Mouse (Mus musculus) C3H10T1/2 (cell line): ENCODE measurements around the gene Rbm19. TPM values are rescaled to one million over a fixed set of nuclear protein-coding genes. Genes with fewer than 3 reads are reported as not detected.

Experiments used
- polyA plus RNA-seq, 2 experiments: library from polyadenylated mRNA; unstranded; fragments of >200 nt; fragmentation: generic; extraction: Trizol; gene quantifications; one replicate each; pipeline ENCODE4 v1.2.1; 2012; ENCODE audit warnings: missing spikeins in 2 of 2

The Rbm19 gene
- polyA plus RNA-seq: 10 to 100 TPM; 16.1 to 30.9 TPM

GRCm38 (mm10) chr5:120116261-120117050, at the start of gene Rbm19:
Gene Rbm19, plus strand, starts transcription at chr5:120116465.

